Mouse (Mus musculus): ENCODE measurements around the gene Ypel4. TPM values are rescaled to one million over a fixed set of nuclear protein-coding genes. Genes with fewer than 3 reads are reported as not detected.
"Not testable (repeated sequence)": the region's sequence is repeated elsewhere in the genome, so short reads cannot be mapped to it uniquely, and the experiment has no call there.

The Ypel4 gene
- polyA plus RNA-seq, 1 experiment from 2014 or later = 0.21 TPM

- peak; percentile 95 for DNase-seq (ENCODE audit: low spot score)
These were observed 6.5 kb upstream of the Ypel4 start, which contains the start of gene Clp1 for GRCm38 (mm10) chr2:84727172-84727858. TSS of gene Clp1 (minus strand) at chr2:84727350.

GRCm38 (mm10) chr2:84728191-84728590, 5.7 kb upstream of the Ypel4 start:
- DNase-seq (ENCODE audit: low spot score) = not testable (repeated sequence)

GRCm38 (mm10) chr2:84731206-84731605, 2.7 kb upstream of the Ypel4 start:
- no peak for DNase-seq (ENCODE audit: low spot score)

DNA sequence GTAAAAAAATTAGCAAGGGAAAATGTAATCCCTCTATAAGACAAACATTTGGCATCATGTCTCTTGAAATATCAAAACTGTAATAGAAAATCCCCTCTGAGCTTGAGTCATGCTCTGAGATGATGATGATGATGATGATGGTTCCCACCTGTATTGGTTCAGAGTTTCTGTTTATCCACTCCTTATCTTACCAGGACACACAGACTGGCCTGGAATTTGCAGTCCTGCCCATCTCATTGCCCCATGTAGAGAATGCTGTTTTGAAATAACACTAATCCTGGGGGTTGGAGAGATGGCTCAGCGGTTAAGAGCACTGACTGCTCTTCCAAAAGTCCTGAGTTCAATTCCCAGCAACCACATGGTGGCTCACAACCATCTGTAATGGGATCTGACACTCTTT, 1.5 kb upstream of the Ypel4 start:
- no peak for DNase-seq (ENCODE audit: low spot score)

DNA sequence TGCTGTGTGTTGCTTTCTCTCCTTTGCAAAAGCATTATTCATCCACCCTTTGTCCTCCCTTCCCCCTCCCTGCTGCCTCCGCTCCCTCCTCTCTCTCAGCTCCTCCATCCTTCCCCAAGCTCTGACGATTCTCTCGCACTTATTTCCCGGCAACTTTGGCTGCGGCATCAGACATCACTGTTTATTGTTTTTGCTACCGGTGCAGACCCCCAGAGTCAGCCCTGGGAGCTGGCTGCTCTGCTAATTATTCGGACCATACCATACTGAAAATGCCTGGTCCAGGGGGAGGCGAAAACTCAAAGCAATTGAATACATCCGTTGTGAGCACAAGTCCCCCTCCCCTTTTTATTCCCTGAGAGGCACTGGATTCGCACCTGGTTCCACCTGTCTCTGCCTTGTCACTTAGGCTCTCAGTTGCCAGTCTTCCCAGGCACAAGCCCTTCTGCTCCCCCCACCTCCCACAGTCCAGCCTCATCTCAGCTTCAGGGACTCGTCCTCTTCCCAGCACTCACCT, 550 bp downstream of the Ypel4 start:
- no peak for DNase-seq (ENCODE audit: low spot score)

DNA sequence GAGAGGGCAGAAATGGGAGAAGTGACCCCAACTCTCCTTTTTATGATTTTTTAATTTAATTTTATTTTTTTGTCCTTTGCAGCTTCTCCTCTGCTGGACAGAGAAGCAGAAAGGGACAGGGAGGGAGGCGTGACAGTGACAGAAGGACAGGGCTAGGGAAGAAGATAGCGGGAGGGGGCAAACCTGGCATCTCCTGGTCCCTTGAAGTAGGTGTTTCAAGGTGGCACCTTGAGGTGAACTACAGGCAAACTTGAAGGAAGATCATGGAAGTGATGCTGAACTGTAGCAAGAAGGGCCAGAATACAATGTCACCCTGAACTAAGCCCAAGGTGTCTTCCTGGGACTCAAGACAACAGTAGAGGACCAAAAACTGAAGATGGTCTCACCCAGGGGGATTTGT, 1.1 kb downstream of the Ypel4 start:
- no peak for DNase-seq (ENCODE audit: low spot score)

DNA sequence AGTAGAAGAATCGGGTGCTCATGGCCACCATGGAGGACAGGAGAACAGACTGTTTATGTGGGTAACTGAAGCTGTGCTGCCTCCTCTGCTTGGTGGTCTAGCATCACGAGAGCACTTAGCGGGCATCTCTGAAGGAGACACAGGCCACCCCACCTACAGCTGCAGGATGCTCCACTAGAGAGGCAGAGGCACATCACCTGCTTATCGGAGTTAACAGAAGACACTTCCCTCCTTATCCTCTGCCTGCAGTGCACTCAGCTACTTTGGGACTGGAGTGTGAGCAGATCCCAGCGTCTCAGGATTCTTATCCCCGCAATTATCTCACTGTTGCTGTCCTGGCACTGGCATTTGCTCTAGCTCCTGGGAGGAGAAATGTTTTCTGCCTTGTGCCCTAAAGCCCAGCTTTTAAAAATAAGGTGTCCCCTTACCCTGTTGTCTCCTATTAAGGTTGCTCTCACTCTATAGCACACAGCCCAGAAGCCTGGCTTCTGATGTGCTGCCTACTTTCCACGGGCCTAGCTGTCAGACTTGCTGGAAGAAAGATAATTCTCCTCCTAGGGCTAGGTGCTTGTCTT, 1.6 kb downstream of the Ypel4 start:
- DNase-seq (ENCODE audit: low spot score) = no peak

- no peak for DNase-seq (ENCODE audit: low spot score)
These were observed 2.7 kb downstream of the Ypel4 start for GRCm38 (mm10) chr2:84736312-84737161.

DNA sequence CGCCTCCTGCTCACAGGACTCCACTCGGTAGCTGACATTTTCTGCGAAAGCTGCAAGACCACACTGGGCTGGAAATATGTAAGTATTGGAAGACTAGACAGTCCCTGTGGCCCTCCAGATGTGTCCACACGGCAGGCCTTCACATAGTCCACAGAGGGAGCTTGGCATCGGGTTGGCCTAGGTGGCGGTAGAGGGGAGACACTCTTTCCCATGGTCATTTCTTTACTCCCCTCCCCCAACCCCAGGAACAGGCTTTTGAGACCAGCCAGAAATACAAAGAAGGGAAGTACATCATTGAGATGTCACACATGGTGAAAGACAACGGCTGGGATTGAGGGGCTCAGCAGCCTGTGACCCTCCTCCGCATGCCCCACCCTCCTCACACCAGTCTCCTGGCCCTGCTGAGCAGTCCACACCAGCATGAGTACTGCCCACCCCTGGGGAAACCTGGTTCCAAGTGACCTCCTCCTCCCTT, 3.6 kb downstream of the Ypel4 start:
- no peak for DNase-seq (ENCODE audit: low spot score)

DNA sequence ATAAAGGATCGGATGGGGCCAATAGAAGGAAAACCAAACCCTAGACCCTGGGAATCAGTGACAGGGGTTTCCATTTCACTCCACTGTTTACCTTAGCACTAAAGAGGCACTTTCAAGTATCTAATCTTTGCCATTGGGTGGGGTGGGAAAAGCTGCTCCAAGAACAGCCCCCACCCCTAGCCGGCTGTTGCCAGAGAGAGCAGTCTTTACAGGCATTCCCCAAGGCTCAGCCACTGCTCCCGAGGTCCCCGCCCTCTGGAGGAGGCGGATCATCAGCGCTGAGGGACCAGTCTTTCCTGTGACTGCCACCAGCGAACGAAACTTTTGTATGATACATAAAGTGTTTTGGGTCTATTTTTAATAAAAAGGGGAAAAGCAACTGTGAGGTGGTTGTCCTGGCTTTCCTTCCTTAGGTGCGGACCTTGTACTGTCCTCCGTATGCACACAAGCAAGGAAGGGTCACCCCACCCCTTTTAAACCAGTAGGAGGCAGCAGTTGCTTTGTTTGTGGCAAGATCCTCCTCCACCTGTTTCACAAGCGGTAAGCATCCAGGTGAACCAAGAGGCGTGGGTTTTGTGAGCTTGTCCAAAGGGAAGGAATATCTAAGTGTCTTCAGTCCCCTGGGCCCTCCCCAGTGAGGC, 4.5 kb downstream of the Ypel4 start:
- DNase-seq (ENCODE audit: low spot score) = no peak

GRCm38 (mm10) chr2:84740608-84741333, 6.9 kb downstream of the Ypel4 start:
- peak; percentile 39 for DNase-seq (ENCODE audit: low spot score)

DNA sequence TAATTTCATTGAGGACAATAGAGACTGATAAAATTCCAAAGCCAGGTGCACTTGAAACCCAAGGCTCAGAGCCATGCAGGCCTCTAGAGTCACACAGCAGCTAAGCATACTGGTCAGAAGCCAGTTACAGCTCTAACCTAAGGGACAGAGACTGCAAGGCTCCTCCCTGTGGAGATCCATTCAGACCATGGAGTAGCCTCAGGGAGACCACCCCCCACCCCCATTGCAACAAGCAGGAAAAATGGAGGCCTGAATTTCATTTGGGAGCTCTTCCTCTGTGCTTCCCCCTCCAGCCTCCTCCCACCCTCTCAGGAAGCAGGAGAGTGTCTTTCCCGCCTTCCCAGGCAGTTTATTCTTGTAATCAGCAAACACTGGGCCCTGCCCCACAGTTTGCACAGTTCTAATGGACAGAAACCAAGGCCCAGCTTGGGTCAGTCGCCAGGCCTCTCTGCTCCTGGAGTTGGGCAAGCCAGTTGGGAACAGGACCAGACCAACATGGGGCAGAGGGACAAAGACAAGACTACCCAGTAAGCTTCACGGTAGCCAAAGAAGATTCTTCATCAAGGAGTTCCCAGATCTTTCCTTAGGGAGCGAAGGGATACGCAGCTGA, 8.1 kb downstream of the Ypel4 start:
- no peak for DNase-seq (ENCODE audit: low spot score)

DNA sequence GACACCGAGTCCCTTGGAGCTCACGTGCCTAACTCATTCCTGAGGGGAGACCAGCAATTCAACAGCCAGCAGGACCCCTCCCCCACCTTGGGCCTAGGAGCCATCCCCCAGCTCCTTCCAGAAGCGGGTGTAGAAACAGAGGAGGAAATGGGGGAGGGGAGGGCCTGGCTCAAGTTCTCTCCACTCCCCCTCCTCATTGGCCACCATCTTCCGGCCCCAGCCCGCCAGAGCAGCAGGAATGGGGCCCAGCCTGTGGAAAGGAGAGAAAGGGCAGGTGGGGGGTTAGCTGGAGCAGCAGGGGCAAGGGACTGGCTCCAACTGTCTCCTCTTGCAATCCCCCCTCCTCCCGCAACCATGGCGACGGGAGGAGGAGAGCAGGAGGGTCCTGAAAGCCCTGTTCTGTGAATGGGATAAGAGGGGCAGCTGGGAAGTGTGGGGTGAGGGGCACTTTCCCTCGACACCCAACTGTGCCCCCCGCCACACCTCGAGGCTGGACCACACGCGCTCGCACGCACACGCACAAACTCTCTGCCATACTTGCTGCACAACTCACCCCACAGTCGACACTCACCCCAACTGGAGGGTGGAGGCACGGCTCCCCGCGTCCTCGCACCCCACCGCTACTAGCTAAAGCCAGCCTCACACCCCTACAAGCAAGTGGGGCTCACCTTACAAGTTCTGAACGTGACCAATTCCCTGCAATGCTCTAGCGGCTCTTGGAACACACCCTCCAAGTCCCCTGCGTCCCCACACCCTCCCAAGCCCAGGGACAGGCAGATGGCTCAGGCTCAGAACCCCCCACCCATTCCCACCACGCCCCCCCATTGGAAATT, 8.8 kb downstream of the Ypel4 start:
- DNase-seq (ENCODE audit: low spot score) = no peak

DNA sequence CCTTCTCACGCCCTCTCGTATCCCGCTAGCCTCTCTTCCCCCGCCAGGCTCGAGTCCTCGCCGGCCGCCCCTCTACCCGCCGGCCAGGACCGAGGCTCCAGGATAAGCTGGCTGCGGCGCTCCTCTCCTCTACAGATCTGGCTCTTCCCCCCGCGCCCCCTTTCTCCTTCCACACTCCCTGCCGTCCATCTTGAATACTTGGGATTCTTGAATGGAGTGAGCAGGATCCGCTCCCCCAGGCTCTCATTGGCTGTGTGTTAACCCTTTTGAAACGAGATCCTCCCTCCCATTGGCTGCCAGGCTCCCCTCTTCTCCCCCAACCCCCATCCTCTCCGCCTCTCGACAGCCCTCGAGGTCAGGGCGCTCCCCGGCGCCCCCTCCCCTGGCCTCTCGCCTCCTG, 9.7 kb downstream of the Ypel4 start, which contains the start of gene Gm19426:
Gm19426 (minus strand) TSS at position 95 of the 400 bp plus-strand sequence.
- DNase-seq (ENCODE audit: low spot score) = no peak

GRCm38 (mm10) chr2:84744126-84744525, 10.3 kb downstream of the Ypel4 start:
- DNase-seq (ENCODE audit: low spot score) = no peak

DNA sequence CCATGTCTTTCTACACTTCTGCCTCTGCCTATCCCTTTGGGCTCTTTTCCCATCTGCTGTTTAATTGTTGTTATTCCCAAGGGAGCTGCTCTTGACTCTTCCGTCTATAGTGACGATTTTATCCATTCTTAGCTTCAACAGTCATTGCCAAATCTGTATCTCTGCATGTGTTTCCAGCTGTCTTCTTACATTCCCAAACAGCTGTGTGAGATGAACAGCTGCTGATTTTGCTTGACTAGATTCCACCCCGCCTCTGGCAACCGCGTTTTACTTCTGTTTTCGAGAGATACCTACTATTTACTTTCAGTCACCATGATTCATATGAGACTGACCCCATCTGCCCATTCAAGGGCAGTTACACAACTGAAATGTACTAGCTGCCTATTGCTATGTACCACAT, 16.3 kb downstream of the Ypel4 start:
- DNase-seq (ENCODE audit: low spot score) = no peak

GRCm38 (mm10) chr2:84756245-84756644, 22.4 kb downstream of the Ypel4 start:
- no peak for DNase-seq (ENCODE audit: low spot score)

DNA sequence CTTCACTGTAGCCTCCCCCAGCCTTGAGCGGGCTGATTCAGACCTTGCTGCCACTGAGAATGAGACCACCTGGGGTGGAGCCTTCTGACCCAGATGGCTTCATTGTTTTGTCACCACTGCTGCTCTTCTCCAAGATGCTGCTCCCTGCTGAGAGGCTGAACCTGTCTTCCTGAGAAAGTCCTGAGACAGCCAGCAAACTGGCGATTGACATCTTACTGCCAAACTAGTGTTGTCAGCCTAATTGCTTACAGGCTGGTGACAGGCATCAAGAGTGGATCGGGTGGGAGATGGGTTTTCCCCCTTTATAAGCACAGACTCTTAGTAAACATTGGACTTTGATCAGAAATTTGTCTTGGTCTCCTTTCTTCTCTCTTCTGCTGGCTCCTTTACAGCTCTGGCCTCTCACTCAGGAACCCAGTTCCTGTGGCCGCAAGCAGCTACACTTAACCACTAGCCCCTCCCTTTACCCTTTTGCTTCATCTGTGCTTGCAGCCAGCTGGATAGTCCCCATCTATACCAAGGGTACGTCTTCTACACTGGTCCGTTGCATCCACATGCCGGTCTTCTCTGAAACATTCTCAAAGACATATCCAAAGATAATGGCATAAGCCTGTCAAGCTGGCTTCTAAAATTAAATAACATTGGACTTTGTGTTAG, 23.3 kb downstream of the Ypel4 start:
- DNase-seq (ENCODE audit: low spot score) = no peak

All from thymus, postnatal 0 days (tissue).